Mouse (Mus musculus): Measurements from ENCODE around the gene Slc6a17. TPM values are rescaled to one million over a fixed set of nuclear protein-coding genes. Genes with fewer than 3 reads are reported as not detected.

Slc6a17 gene
- total and polyA plus RNA-seq, 3 experiments: 0.04 TPM; not detected in 2

- Histone ChIP-seq H3K9ac (ENCODE audit: control insufficient read depth, low read depth, low read length, poor library complexity, severe bottlenecking) (no peak overlapping the region), H3K36me3 (ENCODE audit: control insufficient read depth in 1 of 2, insufficient read depth in 2 of 2, low read length in 2 of 2) (no peaks in the 10 kb centered on the region), H3K4me3 (ENCODE audit: control insufficient read depth in 1 of 2, insufficient read depth in 1 of 2, low read depth in 2 of 2, low read length in 2 of 2) (no peak overlapping the region), H3K27ac (ENCODE audit: control insufficient read depth, low read depth, low read length) (no peak overlapping the region), H3K27me3 (ENCODE audit: control insufficient read depth in 1 of 2, insufficient read depth in 2 of 2, low read length in 2 of 2) (peaks cover 3 to 13% of the 10 kb centered on the region in 2 experiments; a peak in 3 of 4 replicates), H3K9me3 (replicated peaks; ENCODE audit: insufficient read depth, low read length) (no peaks in the 10 kb centered on the region), H3K4me1 (ENCODE audit: control insufficient read depth in 1 of 2, insufficient read depth in 2 of 2, low read length in 2 of 2) (no peaks in the 10 kb centered on the region), H3K79me2 (ENCODE audit: control insufficient read depth, insufficient read depth, low read length, poor library complexity) (no peaks in the 10 kb centered on the region)
- no peak for TF ChIP-seq MEF2A (IDR thresholded peaks at IDR 0.05; ENCODE audit: extremely low read depth, insufficient replicate concordance, low read depth, low read length, poor library complexity, severe bottlenecking)
- TF ChIP-seq USF2 (IDR thresholded peaks at IDR 0.05; ENCODE audit: borderline replicate concordance in 1 of 2, insufficient read depth in 1 of 2, low read depth in 1 of 2, low read length in 2 of 2): no peak
- no peak for TF ChIP-seq GABPA (IDR thresholded peaks at IDR 0.05; ENCODE audit: low read depth, low read length)
- no peak for TF ChIP-seq KAT2A (conservative IDR thresholded peaks at IDR 0.05; ENCODE audit: low read depth, low read length)
- TF ChIP-seq POLR2AphosphoS2 (IDR thresholded peaks at IDR 0.05; ENCODE audit: low read length): no peak
- no peak for TF ChIP-seq TAL1 (IDR thresholded peaks at IDR 0.05; ENCODE audit: low read length)
- TF ChIP-seq ZMIZ1 (IDR thresholded peaks at IDR 0.05; ENCODE audit: low read depth, low read length): no peak
- no peak for TF ChIP-seq NELFE (IDR thresholded peaks at IDR 0.05; ENCODE audit: low read depth, low read length)
- no peak for TF ChIP-seq MXI1 (IDR thresholded peaks at IDR 0.05; ENCODE audit: low read depth, low read length)
- TF ChIP-seq ETS1 (IDR thresholded peaks at IDR 0.05; ENCODE audit: low read depth, low read length): no peak
- TF ChIP-seq TCF12 (IDR thresholded peaks at IDR 0.05; ENCODE audit: low read depth, low read length): no peak
- TF ChIP-seq POLR2A (IDR thresholded peaks at IDR 0.05; ENCODE audit: control insufficient read depth in 1 of 2, insufficient read depth in 1 of 2, low read depth in 1 of 2, low read length in 2 of 2, poor library complexity in 1 of 2): no peak
- TF ChIP-seq ZNF384 (IDR thresholded peaks at IDR 0.05; ENCODE audit: low read depth, low read length): no peak
- no peak for TF ChIP-seq SIN3A (IDR thresholded peaks at IDR 0.05; ENCODE audit: low read length)
- TF ChIP-seq POLR2AphosphoS5 (IDR thresholded peaks at IDR 0.05; ENCODE audit: borderline replicate concordance, low read depth, low read length): no peak
- TF ChIP-seq HCFC1 (IDR thresholded peaks at IDR 0.05; ENCODE audit: low read depth, low read length): no peak
- no peak for TF ChIP-seq USF1 (IDR thresholded peaks at IDR 0.05; ENCODE audit: low read depth, low read length)
- no peak for DNase-seq (ENCODE audit: low read depth, low spot score)
Measured at GRCm38 (mm10) chr3:107501702-107502151, 16.1 kb downstream of the Slc6a17 start.

GRCm38 (mm10) chr3:107500301-107500700, 17.5 kb downstream of the Slc6a17 start:
- no peak overlapping the region for H3K4me3 ChIP-seq (ENCODE audit: control insufficient read depth in 1 of 2, insufficient read depth in 1 of 2, low read depth in 2 of 2, low read length in 2 of 2)
- TF ChIP-seq POLR2AphosphoS2 (IDR thresholded peaks at IDR 0.05; ENCODE audit: low read length) (no peak), EP300 (IDR thresholded peaks at IDR 0.05; ENCODE audit: low read depth in 1 of 2, low read length in 2 of 2) (no peak), GABPA (IDR thresholded peaks at IDR 0.05; ENCODE audit: low read depth, low read length) (no peak), MYC (IDR thresholded peaks at IDR 0.05; ENCODE audit: low read depth, low read length) (no peak), CHD1 (IDR thresholded peaks at IDR 0.05; ENCODE audit: low read depth, low read length) (no peak), ELF1 (IDR thresholded peaks at IDR 0.05; ENCODE audit: low read depth, low read length) (no peak), MXI1 (IDR thresholded peaks at IDR 0.05; ENCODE audit: low read depth, low read length) (no peak), UBTF (IDR thresholded peaks at IDR 0.05; ENCODE audit: borderline replicate concordance, insufficient read depth, low read depth, low read length) (no peak), NELFE (IDR thresholded peaks at IDR 0.05; ENCODE audit: low read depth, low read length) (no peak)

More at GRCm38 (mm10) chr3:107500301-107500700, 17.5 kb downstream of the Slc6a17 start:
- Histone ChIP-seq H3K9me3 (replicated peaks; ENCODE audit: insufficient read depth, low read length) (no peaks in the 10 kb centered on the region), H3K79me2 (ENCODE audit: control insufficient read depth, insufficient read depth, low read length, poor library complexity) (no peaks in the 10 kb centered on the region), H3K27ac (ENCODE audit: control insufficient read depth, low read depth, low read length) (no peak overlapping the region), H3K36me3 (ENCODE audit: control insufficient read depth in 1 of 2, insufficient read depth in 2 of 2, low read length in 2 of 2) (no peaks in the 10 kb centered on the region), H3K4me1 (ENCODE audit: control insufficient read depth in 1 of 2, insufficient read depth in 2 of 2, low read length in 2 of 2) (no peaks in the 10 kb centered on the region), H3K9ac (ENCODE audit: control insufficient read depth, low read depth, low read length, poor library complexity, severe bottlenecking) (no peak overlapping the region), H3K27me3 (ENCODE audit: control insufficient read depth in 1 of 2, insufficient read depth in 2 of 2, low read length in 2 of 2) (peaks cover 0 to 14% of the 10 kb centered on the region in 2 experiments; a peak in 2 of 4 replicates)
- DNase-seq (ENCODE audit: low read depth, low spot score): no peak
